Mouse (Mus musculus): ENCODE results near the gene Dlgap4. TPM values are rescaled to one million over a fixed set of nuclear protein-coding genes. Genes with fewer than 3 reads are reported as not detected.

Gene Dlgap4
- total and polyA plus RNA-seq, 3 experiments = 10.4 to 39.6 TPM; not detected in 1

GRCm38 (mm10) chr2:156666231-156666630 is 52.7 kb downstream of the Dlgap4 start:
- no peak overlapping the region for H3K9ac ChIP-seq (ENCODE audit: control insufficient read depth, low read depth, low read length, poor library complexity, severe bottlenecking)
- no peaks in the 10 kb centered on the region for H3K27me3 ChIP-seq (ENCODE audit: control insufficient read depth in 1 of 2, insufficient read depth in 2 of 2, low read length in 2 of 2)
- H3K27ac ChIP-seq (ENCODE audit: control insufficient read depth, low read depth, low read length) = no peak overlapping the region
- no peaks in the 10 kb centered on the region for H3K79me2 ChIP-seq (ENCODE audit: control insufficient read depth, insufficient read depth, low read length, poor library complexity)
- no peaks in the 10 kb centered on the region for H3K36me3 ChIP-seq (ENCODE audit: control insufficient read depth in 1 of 2, insufficient read depth in 2 of 2, low read length in 2 of 2)
- no peaks in the 10 kb centered on the region for H3K4me1 ChIP-seq (ENCODE audit: control insufficient read depth in 1 of 2, insufficient read depth in 2 of 2, low read length in 2 of 2)
- H3K4me3 ChIP-seq (ENCODE audit: control insufficient read depth in 1 of 2, insufficient read depth in 1 of 2, low read depth in 2 of 2, low read length in 2 of 2) = no peak overlapping the region
- TF ChIP-seq RCOR1 (IDR thresholded peaks at IDR 0.05; ENCODE audit: low read depth, low read length) (no peak), GATA1 (IDR thresholded peaks at IDR 0.05; ENCODE audit: low read depth, low read length) (no peak), SIN3A (IDR thresholded peaks at IDR 0.05; ENCODE audit: low read length) (no peak), TCF12 (IDR thresholded peaks at IDR 0.05; ENCODE audit: low read depth, low read length) (no peak)
- DNase-seq (ENCODE audit: low read depth, low spot score) = no peak
- H3K9me3 ChIP-seq (replicated peaks; ENCODE audit: insufficient read depth, low read length) = no peaks in the 10 kb centered on the region

DNA sequence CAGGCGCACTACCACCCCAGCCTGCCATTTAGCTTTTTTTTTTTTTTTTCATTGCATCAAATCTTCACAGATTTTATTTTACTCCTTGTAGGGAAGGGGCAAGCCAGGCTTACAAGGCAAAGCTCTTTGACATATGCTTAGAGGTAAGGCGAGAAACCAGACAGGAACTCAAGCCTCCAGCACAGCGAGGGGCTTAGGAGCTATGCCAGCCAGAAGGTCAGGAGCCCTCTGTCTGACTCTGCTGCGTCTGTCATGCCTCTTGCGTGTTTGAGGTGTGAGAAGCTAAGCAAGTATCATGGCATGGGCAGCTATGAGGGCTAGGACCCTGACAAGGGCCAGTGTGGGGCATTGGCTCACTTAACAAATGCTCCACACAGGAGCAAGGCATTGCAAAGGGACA is 53.8 kb downstream of the Dlgap4 start:
- Histone ChIP-seq H3K27ac (ENCODE audit: control insufficient read depth, low read depth, low read length) (no peak overlapping the region), H3K79me2 (ENCODE audit: control insufficient read depth, insufficient read depth, low read length, poor library complexity) (no peaks in the 10 kb centered on the region), H3K27me3 (ENCODE audit: control insufficient read depth in 1 of 2, insufficient read depth in 2 of 2, low read length in 2 of 2) (peaks cover 0 to 1% of the 10 kb centered on the region in 2 experiments; a peak in 1 of 4 replicates), H3K4me1 (ENCODE audit: control insufficient read depth in 1 of 2, insufficient read depth in 2 of 2, low read length in 2 of 2) (no peaks in the 10 kb centered on the region), H3K4me3 (ENCODE audit: control insufficient read depth in 1 of 2, insufficient read depth in 1 of 2, low read depth in 2 of 2, low read length in 2 of 2) (no peak overlapping the region), H3K36me3 (ENCODE audit: control insufficient read depth in 1 of 2, insufficient read depth in 2 of 2, low read length in 2 of 2) (no peaks in the 10 kb centered on the region), H3K9ac (ENCODE audit: control insufficient read depth, low read depth, low read length, poor library complexity, severe bottlenecking) (no peak overlapping the region), H3K9me3 (replicated peaks; ENCODE audit: insufficient read depth, low read length) (no peaks in the 10 kb centered on the region)
- DNase-seq (ENCODE audit: low read depth, low spot score) = no peak
- TF ChIP-seq GATA1 (IDR thresholded peaks at IDR 0.05; ENCODE audit: low read depth, low read length) = no peak
- no peak for TF ChIP-seq HCFC1 (IDR thresholded peaks at IDR 0.05; ENCODE audit: low read depth, low read length)
- TF ChIP-seq USF1 (IDR thresholded peaks at IDR 0.05; ENCODE audit: low read depth, low read length) = no peak
- no peak for TF ChIP-seq NELFE (IDR thresholded peaks at IDR 0.05; ENCODE audit: low read depth, low read length)
- TF ChIP-seq MAZ (IDR thresholded peaks at IDR 0.05; ENCODE audit: low read depth, low read length) = no peak
- TF ChIP-seq ELF1 (IDR thresholded peaks at IDR 0.05; ENCODE audit: low read depth, low read length) = no peak
- TF ChIP-seq GABPA (IDR thresholded peaks at IDR 0.05; ENCODE audit: low read depth, low read length) = no peak
- TF ChIP-seq BHLHE40 (IDR thresholded peaks at IDR 0.05; ENCODE audit: borderline replicate concordance, low read depth, low read length) = no peak
- TF ChIP-seq E2F4 (IDR thresholded peaks at IDR 0.05; ENCODE audit: borderline replicate concordance, low read depth, low read length) = no peak
- no peak for TF ChIP-seq CHD1 (IDR thresholded peaks at IDR 0.05; ENCODE audit: low read depth, low read length)
- no peak for TF ChIP-seq MEF2A (IDR thresholded peaks at IDR 0.05; ENCODE audit: extremely low read depth, insufficient replicate concordance, low read depth, low read length, poor library complexity, severe bottlenecking)
- TF ChIP-seq SMC3 (IDR thresholded peaks at IDR 0.05; ENCODE audit: low read depth, low read length) = no peak
- TF ChIP-seq ZKSCAN1 (IDR thresholded peaks at IDR 0.05; ENCODE audit: low read depth, low read length) = no peak
- TF ChIP-seq TBP (IDR thresholded peaks at IDR 0.05; ENCODE audit: low read depth, low read length) = no peak
- TF ChIP-seq RCOR1 (IDR thresholded peaks at IDR 0.05; ENCODE audit: low read depth, low read length) = no peak
- TF ChIP-seq KAT2A (conservative IDR thresholded peaks at IDR 0.05; ENCODE audit: low read depth, low read length) = no peak
- no peak for TF ChIP-seq JUND (IDR thresholded peaks at IDR 0.05; ENCODE audit: low read depth, low read length)
- TF ChIP-seq EP300 (IDR thresholded peaks at IDR 0.05; ENCODE audit: low read depth in 1 of 2, low read length in 2 of 2) = no peak
